In genomic region chr7:142095183-142095931, GRCm38 (mm10) we compare ENCODE assay signal across 8 mouse cellular contexts. TPM values are rescaled to one million over a fixed set of nuclear protein-coding genes. Genes with fewer than 3 reads are reported as not detected.
DNase-seq lines count a peak whose midpoint lies in the region; ATAC-seq lines count a peak whose summit lies in the region.

Gene Dusp8 (minus strand): TSS chr7:142095843.

- WGBS in embryonic facial prominence, embryonic 13.5 days = under 1% methylated on average over 53 of the region's 63 CpGs
- 1% methylated on average over 63 of the region's 63 CpGs for WGBS in limb, embryonic 10.5 days
- WGBS in midbrain, embryonic 12.5 days = under 1% methylated on average over 57 of the region's 63 CpGs

- peak; percentile 65 to 67 for DNase-seq in adrenal gland, postnatal 4 days (ENCODE audit: low spot score in 2 of 2)
- peak; percentile 95 to 96 for DNase-seq in heart, adult 18-20 months
- peak; percentile 89 for DNase-seq in kidney, adult 18-20 months
- DNase-seq in limb, embryonic 10.5 days (ENCODE audit: low spot score) = peak; percentile 90
- DNase-seq in skeletal muscle tissue, adult 2 months (ENCODE audit: low read depth, low spot score) = peak; percentile 93
- no peak for DNase-seq in adipocyte (ENCODE audit: low spot score)

- H3K27ac ChIP-seq in embryonic facial prominence, embryonic 13.5 days = no peak within 1 kb of the TSS
- H3K27ac ChIP-seq in limb, embryonic 10.5 days = peak within 1 kb of the TSS; percentile 71
- H3K27ac ChIP-seq in midbrain, embryonic 12.5 days (replicated peaks) = peak within 1 kb of the TSS; percentile 92

- H3K36me3 ChIP-seq in embryonic facial prominence, embryonic 13.5 days = no peaks in the 10 kb centered on the region
- H3K36me3 ChIP-seq in limb, embryonic 10.5 days = no peaks in the 10 kb centered on the region
- no peaks in the 10 kb centered on the region for H3K36me3 ChIP-seq in midbrain, embryonic 12.5 days

- peak within 1 kb of the TSS; percentile 95 for H3K4me2 ChIP-seq in embryonic facial prominence, embryonic 13.5 days
- peak within 1 kb of the TSS; percentile 84 for H3K4me2 ChIP-seq in midbrain, embryonic 12.5 days (replicated peaks)

- peaks cover 98% of the 10 kb centered on the region for H3K27me3 ChIP-seq in embryonic facial prominence, embryonic 13.5 days
- H3K27me3 ChIP-seq in limb, embryonic 10.5 days (ENCODE audit: low read depth, poor library complexity, severe bottlenecking) = peaks cover 97% of the 10 kb centered on the region
- H3K27me3 ChIP-seq in midbrain, embryonic 12.5 days = peaks cover 37% of the 10 kb centered on the region

- peak within 1 kb of the TSS; percentile 72 for H3K9ac ChIP-seq in embryonic facial prominence, embryonic 13.5 days
- H3K9ac ChIP-seq in midbrain, embryonic 12.5 days (replicated peaks) = peak within 1 kb of the TSS; percentile 93

- H3K4me1 ChIP-seq in embryonic facial prominence, embryonic 13.5 days = peaks cover 14% of the 10 kb centered on the region
- peaks cover 25% of the 10 kb centered on the region for H3K4me1 ChIP-seq in limb, embryonic 10.5 days
- peaks cover 46% of the 10 kb centered on the region for H3K4me1 ChIP-seq in midbrain, embryonic 12.5 days

- H3K4me3 ChIP-seq in embryonic facial prominence, embryonic 13.5 days = peak within 1 kb of the TSS; percentile 70
- H3K4me3 ChIP-seq in limb, embryonic 10.5 days = peak within 1 kb of the TSS; percentile 82
- H3K4me3 ChIP-seq in midbrain, embryonic 12.5 days = peak within 1 kb of the TSS; percentile 88

- peak; percentile 68; the same call in 1 of the 2 replicates for ATAC-seq in embryonic facial prominence, embryonic 13.5 days (ENCODE audit: insufficient number of reproducible peaks, insufficient read depth, low FRiP score, low TSS enrichment, low read depth)
- ATAC-seq in midbrain, embryonic 12.5 days (ENCODE audit: low FRiP score, low read depth) = peak; percentile 85

- no peaks in the 10 kb centered on the region for H3K9me3 ChIP-seq in embryonic facial prominence, embryonic 13.5 days
- H3K9me3 ChIP-seq in limb, embryonic 10.5 days (replicated peaks) = no peaks in the 10 kb centered on the region
- H3K9me3 ChIP-seq in midbrain, embryonic 12.5 days = no peaks in the 10 kb centered on the region

RNA-seq across cellular contexts. Expression of gene Dusp8, which starts in this region (rescaled TPM):
- total RNA-seq in adrenal gland, postnatal 4 days (2021) = 1 to 10 TPM; 9.2 to 9.3 TPM
- polyA plus RNA-seq in embryonic facial prominence, embryonic 13.5 days (2015; fragmentation: Nextera tagmentation; extraction: Ambion mirVana) = 2.4 and 2.6 TPM in 2 replicates
- total RNA-seq in heart, adult 18-20 months (2021) = 10 to 100 TPM; 30.7 to 36.6 TPM
- polyA plus RNA-seq in limb, embryonic 10.5 days (2016; fragmentation: Nextera tagmentation; extraction: Ambion mirVana) = 0.26 and 0.34 TPM in 2 replicates
- polyA plus RNA-seq in midbrain, embryonic 12.5 days (2016; fragmentation: Nextera tagmentation; extraction: Ambion mirVana) = 41.5 and 44.3 TPM in 2 replicates

Comparison
In these comparisons a context has a peak if more than half of its experiments do, and no peak if none do; other contexts are left out.
1. RNA of gene Dusp8 (polyA plus RNA-seq): 41.5 to 44.3 TPM in midbrain, embryonic 12.5 days; 2.4 to 2.6 TPM in embryonic facial prominence, embryonic 13.5 days and 0.26 to 0.34 TPM in limb, embryonic 10.5 days; every median in the first group is over 10 times any median in the second.
2. Peak in DNase-seq, H3K4me3 ChIP-seq and H3K27ac ChIP-seq in limb, embryonic 10.5 days; RNA of the gene not detected or under 1 TPM.
3. Peak in every context shown above with its lines, with median percentiles within 50 percentile points of each other: H3K4me3 ChIP-seq.